8 mouse cellular contexts compared by ENCODE assay signal in genomic region chr2:153632871-153633226, GRCm38 (mm10). TPM values are rescaled to one million over a fixed set of nuclear protein-coding genes. Genes with fewer than 3 reads are reported as not detected.
DNase-seq lines count a peak whose midpoint lies in the region; ATAC-seq and TF ChIP-seq lines count a peak whose summit lies in the region.

No protein-coding gene starts in this region.

- H3K4me2 ChIP-seq in embryonic facial prominence, embryonic 14.5 days (ENCODE audit: low read depth, low read length), result peak overlapping the region; percentile 77
- peak overlapping the region; percentile 59 for H3K4me2 ChIP-seq in limb, embryonic 11.5 days (ENCODE audit: low read depth, severe bottlenecking)
- peak overlapping the region; percentile 78 for H3K4me2 ChIP-seq in neural tube, embryonic 14.5 days (ENCODE audit: low read depth, low read length)

- no peak for TF ChIP-seq CTCF in left cerebral cortex, adult 2 months (IDR thresholded peaks at IDR 0.05)

- H3K27ac ChIP-seq in left cerebral cortex, adult 2 months, result peak overlapping the region; percentile 92
- peak overlapping the region; percentile 85 for H3K27ac ChIP-seq in embryonic facial prominence, embryonic 14.5 days (replicated peaks; ENCODE audit: low read depth, low read length)
- H3K27ac ChIP-seq in limb, embryonic 11.5 days (replicated peaks; ENCODE audit: low read depth, low read length), result peak overlapping the region; percentile 86; the same call in 1 of the 2 replicates
- H3K27ac ChIP-seq in neural tube, embryonic 14.5 days (ENCODE audit: low read depth, low read length), result peak overlapping the region; percentile 88

- no peaks in the 10 kb centered on the region for H3K9me3 ChIP-seq in embryonic facial prominence, embryonic 14.5 days (ENCODE audit: control insufficient read depth, low read length)
- H3K9me3 ChIP-seq in limb, embryonic 11.5 days (ENCODE audit: control insufficient read depth, low read length), result no peaks in the 10 kb centered on the region
- no peaks in the 10 kb centered on the region for H3K9me3 ChIP-seq in neural tube, embryonic 14.5 days (ENCODE audit: control insufficient read depth, low read length)

- WGBS in embryonic facial prominence, embryonic 14.5 days, result 34% methylated on average over 2 of the region's 2 CpGs
- WGBS in limb, embryonic 11.5 days, result 31% methylated on average over 2 of the region's 2 CpGs
- WGBS in neural tube, embryonic 14.5 days, result 34% methylated on average over 2 of the region's 2 CpGs

- peak overlapping the region; percentile 83 for H3K9ac ChIP-seq in embryonic facial prominence, embryonic 14.5 days (ENCODE audit: low read depth, low read length)
- H3K9ac ChIP-seq in limb, embryonic 11.5 days (ENCODE audit: low read length), result peak overlapping the region; percentile 89
- peak overlapping the region; percentile 92 for H3K9ac ChIP-seq in neural tube, embryonic 14.5 days (replicated peaks; ENCODE audit: low read depth, low read length)

- H3K36me3 ChIP-seq in embryonic facial prominence, embryonic 14.5 days (ENCODE audit: control insufficient read depth, insufficient read depth, low read length), result peaks cover 10% of the 10 kb centered on the region
- H3K36me3 ChIP-seq in limb, embryonic 11.5 days (ENCODE audit: control insufficient read depth, insufficient read depth, low read length), result no peaks in the 10 kb centered on the region; the same call in 1 of the 2 replicates
- H3K36me3 ChIP-seq in neural tube, embryonic 14.5 days (ENCODE audit: control insufficient read depth, insufficient read depth, low read length), result 0 out of 2 replicates have a peak, but pooled peaks cover 4% of the 10 kb centered on the region

- H3K4me3 ChIP-seq in left cerebral cortex, adult 2 months, result peak overlapping the region; percentile 98
- H3K4me3 ChIP-seq in embryonic facial prominence, embryonic 14.5 days (ENCODE audit: low read depth, low read length), result peak overlapping the region; percentile 67
- peak overlapping the region; percentile 94 for H3K4me3 ChIP-seq in limb, embryonic 11.5 days (ENCODE audit: low read depth, low read length)
- peak overlapping the region; percentile 91 for H3K4me3 ChIP-seq in neural tube, embryonic 14.5 days (ENCODE audit: low read depth, low read length)

- intact Hi-C loops in left cerebral cortex, adult 2 months (cut with DNase I), result no loop called here
- intact Hi-C loops in left cerebral cortex, postnatal 14 days (cut with DNase I), result no loop called here

- no peak for DNase-seq in left cerebral cortex, adult 2 months (ENCODE audit: extremely low spot score in 1 of 2, low spot score in 2 of 2)
- DNase-seq in left cerebral cortex, postnatal 14 days (ENCODE audit: low spot score in 2 of 2), result no peak
- no peak for DNase-seq in embryonic facial prominence, embryonic 14.5 days (ENCODE audit: low spot score)
- DNase-seq in limb, embryonic 11.5 days (ENCODE audit: low spot score), result no peak
- DNase-seq in adrenal gland, postnatal 25 days, result no peak
- no peak for DNase-seq in embryo, embryonic 11 days

- 0 out of 2 replicates have a peak, but pooled peaks have one; percentile 34 for ATAC-seq in embryonic facial prominence, embryonic 14.5 days (ENCODE audit: low read depth)
- no peak for ATAC-seq in limb, embryonic 11.5 days (ENCODE audit: insufficient number of reproducible peaks, low FRiP score, low TSS enrichment, low read depth)
- ATAC-seq in neural tube, embryonic 14.5 days (ENCODE audit: low read depth), result peak; percentile 16; the same call in 1 of the 2 replicates
- no peak; the same call in 1 of the 2 replicates for ATAC-seq in cerebellum, adult (ENCODE audit: insufficient number of reproducible peaks, low FRiP score, low TSS enrichment)

- no peaks in the 10 kb centered on the region for H3K27me3 ChIP-seq in embryonic facial prominence, embryonic 14.5 days (replicated peaks; ENCODE audit: control insufficient read depth, insufficient read depth, low read length)
- H3K27me3 ChIP-seq in limb, embryonic 11.5 days (ENCODE audit: control insufficient read depth, insufficient read depth, low read length), result no peaks in the 10 kb centered on the region
- H3K27me3 ChIP-seq in neural tube, embryonic 14.5 days (ENCODE audit: control insufficient read depth, insufficient read depth, low read length), result peaks cover 3% of the 10 kb centered on the region; the same call in 1 of the 2 replicates

- peaks cover 6% of the 10 kb centered on the region; the same call in 1 of the 2 replicates for H3K4me1 ChIP-seq in embryonic facial prominence, embryonic 14.5 days (ENCODE audit: control insufficient read depth, insufficient read depth, low read length)
- H3K4me1 ChIP-seq in limb, embryonic 11.5 days (ENCODE audit: control insufficient read depth, insufficient read depth, low read length), result no peaks in the 10 kb centered on the region
- peaks cover 9% of the 10 kb centered on the region; the same call in 1 of the 2 replicates for H3K4me1 ChIP-seq in neural tube, embryonic 14.5 days (ENCODE audit: control insufficient read depth, insufficient read depth, low read length)

RNA-seq across cellular contexts. Expression of gene Commd7, which starts 0.3 kb away (rescaled TPM):
- 10 to 100 TPM; 26.2 to 27.1 TPM for total RNA-seq in left cerebral cortex, adult 2 months (2021)
- total RNA-seq in left cerebral cortex, postnatal 14 days (2021), result 10 to 100 TPM; 27.4 to 31.8 TPM
- 61.5 and 66.5 TPM in 2 replicates for polyA plus RNA-seq in embryonic facial prominence, embryonic 14.5 days (2014; fragmentation: Nextera tagmentation; extraction: Ambion mirVana)
- 63.7 and 67.4 TPM in 2 replicates for polyA plus RNA-seq in limb, embryonic 11.5 days (2014; fragmentation: Nextera tagmentation; extraction: Ambion mirVana)
- 77.1 and 77.3 TPM in 2 replicates for polyA plus RNA-seq in neural tube, embryonic 14.5 days (2014; fragmentation: Nextera tagmentation; extraction: Ambion mirVana)
- 39.0 and 44.0 TPM in 2 replicates for total RNA-seq in adrenal gland, postnatal 25 days (2021)

RNA-seq across cellular contexts. Expression of gene Dnmt3b, which starts 16.4 kb away (rescaled TPM):
- total RNA-seq in left cerebral cortex, adult 2 months (2021), result 1 to 10 TPM; 1.1 to 1.6 TPM
- total RNA-seq in left cerebral cortex, postnatal 14 days (2021), result 1 to 10 TPM in 1 of 2 experiments, under 1 TPM in 1; 0.99 to 1.1 TPM
- polyA plus RNA-seq in embryonic facial prominence, embryonic 14.5 days (2014; fragmentation: Nextera tagmentation; extraction: Ambion mirVana), result 7.0 and 7.6 TPM in 2 replicates
- 20.3 and 22.0 TPM in 2 replicates for polyA plus RNA-seq in limb, embryonic 11.5 days (2014; fragmentation: Nextera tagmentation; extraction: Ambion mirVana)
- polyA plus RNA-seq in neural tube, embryonic 14.5 days (2014; fragmentation: Nextera tagmentation; extraction: Ambion mirVana), result 2.9 and 3.6 TPM in 2 replicates
- total RNA-seq in adrenal gland, postnatal 25 days (2021), result 4.2 and 4.4 TPM in 2 replicates

Comparison
In these comparisons a context has a peak if more than half of its experiments do, and no peak if none do; other contexts are left out.
1. ATAC-seq: peak in embryonic facial prominence, embryonic 14.5 days (single experiment) and neural tube, embryonic 14.5 days (single experiment); none in limb, embryonic 11.5 days (single experiment) and cerebellum, adult (single experiment).
2. Peak in every context shown above with its lines, with median percentiles within 50 percentile points of each other: H3K27ac ChIP-seq, H3K4me3 ChIP-seq, H3K4me2 ChIP-seq and H3K9ac ChIP-seq.